Mouse (Mus musculus): Measurements from ENCODE around the gene Clps.

The Clps gene

GRCm38 (mm10) chr17:28553040-28553793 is 7.3 kb downstream of the Clps start:
- DNase-seq (ENCODE audit: low read depth) = peak; percentile 22

- no peak for DNase-seq (ENCODE audit: low read depth)
These were observed 11.5 kb downstream of the Clps start, which contains the start of gene Clpsl2 for GRCm38 (mm10) chr17:28549111-28549510. Gene Clpsl2 (plus strand): TSS chr17:28549411.

DNA sequence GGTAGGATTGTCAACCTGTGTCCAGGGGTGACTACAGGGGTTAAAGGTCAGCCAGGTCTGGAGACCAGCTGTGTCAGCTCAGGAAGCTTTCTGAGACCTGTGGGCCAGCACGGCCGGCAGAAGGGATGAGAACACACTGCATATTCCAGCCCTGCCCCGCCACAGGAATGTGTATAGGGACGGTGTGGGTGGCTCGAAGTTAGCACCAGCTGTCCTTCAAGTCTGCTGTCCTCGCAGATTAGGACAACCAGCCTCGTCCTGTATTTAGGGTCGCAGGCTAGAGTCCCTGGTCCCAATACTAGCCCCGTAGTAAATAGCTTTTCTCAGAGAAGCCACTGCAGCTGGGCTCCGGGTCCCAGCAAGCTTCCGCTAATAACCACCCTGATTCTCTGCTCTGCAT is 12.0 kb downstream of the Clps start:
- no peak for DNase-seq (ENCODE audit: low read depth)

DNA sequence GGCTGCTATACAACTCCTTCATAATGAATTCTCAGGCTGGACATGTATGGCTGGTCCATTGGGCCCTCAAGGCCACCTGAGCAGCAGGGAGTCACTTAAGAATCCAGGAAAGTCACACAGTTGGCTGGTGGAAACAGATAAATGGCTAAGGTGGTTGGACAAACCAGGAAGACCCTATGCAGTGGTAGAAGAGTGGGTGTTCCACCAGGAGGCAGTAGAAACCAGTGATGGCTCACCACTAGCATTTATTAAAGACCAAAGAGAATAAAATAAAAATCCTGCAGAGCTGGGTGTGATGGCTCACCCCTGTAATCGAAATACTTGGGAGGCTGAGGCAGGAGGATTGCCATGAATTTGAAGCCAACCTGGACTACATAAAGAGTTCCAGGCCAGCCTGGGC is 13.6 kb downstream of the Clps start:
- DNase-seq (ENCODE audit: low read depth) = no peak

DNA sequence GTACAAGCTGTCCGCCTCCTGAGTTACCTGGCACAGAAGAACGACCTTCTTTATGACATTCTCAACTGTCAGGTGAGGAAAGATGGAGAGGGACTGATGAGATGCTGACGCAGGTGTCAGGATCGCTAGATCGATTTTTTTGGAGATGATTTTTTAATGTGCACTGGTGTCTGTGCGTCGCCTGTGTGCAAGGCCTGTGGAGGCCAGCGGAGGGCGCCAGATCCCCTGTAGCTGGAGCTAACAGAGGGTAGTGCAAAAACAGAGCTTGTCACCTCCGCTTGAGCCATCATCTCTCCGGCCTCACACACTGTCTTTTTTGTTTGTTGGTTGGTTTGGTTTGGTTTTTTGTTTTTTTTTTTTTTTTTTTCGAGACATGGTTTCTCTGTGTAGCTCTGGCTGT is 22.7 kb downstream of the Clps start:
- DNase-seq (ENCODE audit: low read depth) = no peak

DNA sequence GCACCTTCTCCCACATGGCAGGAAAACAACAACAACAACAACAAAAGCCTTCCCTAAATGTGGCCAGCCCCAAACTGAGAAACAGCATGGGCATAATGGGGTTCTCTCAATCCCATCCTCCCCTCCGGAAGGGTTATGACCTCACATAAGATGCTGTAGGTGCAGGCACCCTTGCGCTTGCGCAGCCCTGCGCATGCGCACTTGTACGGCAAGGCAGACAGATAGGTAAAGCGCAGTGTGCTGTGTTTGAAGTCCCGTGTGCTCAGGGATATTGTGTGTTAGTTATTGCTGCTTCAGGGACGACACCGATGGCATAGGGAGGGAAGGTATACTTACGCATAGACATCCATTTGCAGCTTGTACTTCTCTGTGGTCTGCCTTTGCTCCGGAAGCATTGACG is 27.2 kb downstream of the Clps start:
- no peak for DNase-seq (ENCODE audit: low read depth)

DNA sequence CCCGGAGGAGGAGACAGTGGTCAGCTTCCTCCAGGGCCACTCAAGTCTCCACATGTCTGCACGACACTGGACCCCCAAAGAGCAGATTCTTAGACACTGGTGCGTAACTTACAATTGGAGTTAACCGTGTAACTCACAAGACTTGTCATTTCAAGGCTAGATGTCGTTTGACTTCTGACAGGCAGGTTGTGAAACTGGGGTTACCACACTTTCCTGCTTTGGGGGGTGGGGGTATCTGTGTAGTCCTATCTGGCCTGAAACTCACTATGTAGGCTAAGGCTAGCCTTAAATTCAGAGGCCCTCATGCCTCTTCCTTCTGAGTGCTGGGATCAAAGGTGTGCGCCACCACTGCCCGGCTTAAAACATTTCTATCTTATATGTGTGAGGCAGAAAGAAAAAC is 28.0 kb downstream of the Clps start:
- no peak for DNase-seq (ENCODE audit: low read depth)

- no peak for DNase-seq (ENCODE audit: low read depth)
These were observed 28.6 kb downstream of the Clps start for GRCm38 (mm10) chr17:28531946-28532345.

- no peak for DNase-seq (ENCODE audit: low read depth)
These were observed 30.1 kb downstream of the Clps start, which contains the start of gene Armc12 for GRCm38 (mm10) chr17:28530506-28530905. Gene Armc12 (plus strand): TSS chr17:28530806.

DNA sequence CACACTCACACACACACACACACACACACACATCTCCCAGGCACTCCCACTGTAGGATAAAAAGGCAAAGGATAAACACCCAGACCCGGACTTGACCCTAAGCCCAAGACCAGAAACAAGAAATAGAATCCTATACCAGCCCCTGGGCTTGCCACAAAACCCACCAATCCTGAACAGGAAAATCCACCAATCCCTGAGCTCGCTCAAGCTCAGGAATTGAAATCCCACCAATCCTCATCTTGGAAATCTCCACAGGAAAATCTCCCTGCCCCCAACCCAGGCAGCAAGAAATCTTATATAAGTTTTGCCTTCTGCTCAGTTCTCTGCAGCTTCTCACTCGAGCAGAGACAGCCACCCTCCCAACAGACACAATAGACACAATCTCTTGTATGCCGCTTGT is 31.4 kb downstream of the Clps start:
- DNase-seq (ENCODE audit: low read depth) = no peak

- peak; percentile 45 for DNase-seq (ENCODE audit: low read depth)
These were observed 32.6 kb downstream of the Clps start for GRCm38 (mm10) chr17:28528043-28528351.

DNA sequence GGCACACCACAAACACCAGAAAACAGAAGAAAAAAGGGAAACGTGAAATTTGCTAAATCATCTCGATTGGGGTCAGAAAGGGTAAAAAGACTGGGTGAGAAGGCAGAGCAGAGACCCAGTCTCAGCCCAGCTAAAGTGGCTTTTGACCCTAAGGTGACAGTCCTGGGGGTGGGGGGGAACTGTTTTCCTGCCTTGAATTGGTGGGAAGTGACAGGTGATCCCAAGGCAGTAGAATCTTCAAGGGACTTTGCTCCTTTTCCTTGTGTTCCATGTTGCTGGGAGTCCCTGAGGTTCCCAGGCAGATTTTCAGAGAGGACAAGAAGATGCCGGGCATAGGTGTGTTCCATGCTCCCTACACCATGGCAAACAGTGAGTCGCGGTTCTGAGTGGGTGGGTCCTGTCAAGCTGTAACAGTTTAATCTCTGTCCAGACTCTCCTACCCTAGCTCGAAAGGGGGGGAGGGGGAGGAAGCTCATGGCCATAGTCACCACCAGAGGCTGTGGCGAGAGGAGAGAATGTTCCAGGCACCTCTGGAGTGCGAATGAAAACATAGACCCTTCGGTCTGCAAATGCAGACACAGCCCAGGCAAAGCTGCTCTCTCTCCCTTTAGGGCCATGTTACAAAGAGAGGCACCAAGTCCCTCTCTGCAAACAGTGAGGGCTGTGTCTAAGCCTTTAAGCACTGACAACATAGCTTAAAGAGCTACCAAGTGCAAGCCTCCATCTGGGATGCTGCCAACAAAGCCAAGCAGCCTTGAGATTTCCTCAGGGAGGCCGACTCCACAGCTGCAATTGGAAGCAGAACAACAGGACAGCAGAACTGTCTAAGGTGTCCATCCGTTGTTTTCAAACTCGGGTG is 33.2 kb downstream of the Clps start:
- no peak for DNase-seq (ENCODE audit: low read depth)

DNA sequence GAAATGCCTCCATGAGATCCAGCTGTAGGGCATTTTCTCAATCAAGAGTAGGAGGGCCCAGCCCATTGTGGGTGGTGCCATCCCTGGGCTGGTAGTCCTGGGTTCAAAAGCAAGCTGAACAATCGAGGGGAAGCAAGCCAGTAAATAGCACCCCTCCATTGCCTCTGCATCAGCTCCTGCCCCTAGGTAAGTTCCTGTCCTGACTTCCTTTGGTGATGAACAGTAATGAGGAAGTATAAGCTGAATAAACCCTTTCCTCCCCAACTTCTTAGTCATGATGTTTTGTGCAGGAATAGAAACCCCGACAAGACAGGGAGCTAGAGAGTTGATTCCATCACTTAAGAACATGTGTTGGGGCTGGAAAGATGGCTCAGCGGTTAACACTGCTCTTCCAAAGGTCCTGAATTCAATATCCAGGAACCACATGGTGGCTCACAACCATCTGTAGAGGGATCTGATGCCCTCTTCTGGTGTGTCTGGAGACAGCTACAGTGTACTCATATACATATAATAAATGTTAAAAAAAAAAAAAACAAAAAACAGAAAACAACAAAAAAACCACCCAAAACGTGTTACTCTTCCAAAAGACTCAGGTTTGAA is 35.6 kb downstream of the Clps start:
- DNase-seq (ENCODE audit: low read depth) = no peak

GRCm38 (mm10) chr17:28524009-28524695 is 36.4 kb downstream of the Clps start:
- DNase-seq (ENCODE audit: low read depth) = no peak

DNA sequence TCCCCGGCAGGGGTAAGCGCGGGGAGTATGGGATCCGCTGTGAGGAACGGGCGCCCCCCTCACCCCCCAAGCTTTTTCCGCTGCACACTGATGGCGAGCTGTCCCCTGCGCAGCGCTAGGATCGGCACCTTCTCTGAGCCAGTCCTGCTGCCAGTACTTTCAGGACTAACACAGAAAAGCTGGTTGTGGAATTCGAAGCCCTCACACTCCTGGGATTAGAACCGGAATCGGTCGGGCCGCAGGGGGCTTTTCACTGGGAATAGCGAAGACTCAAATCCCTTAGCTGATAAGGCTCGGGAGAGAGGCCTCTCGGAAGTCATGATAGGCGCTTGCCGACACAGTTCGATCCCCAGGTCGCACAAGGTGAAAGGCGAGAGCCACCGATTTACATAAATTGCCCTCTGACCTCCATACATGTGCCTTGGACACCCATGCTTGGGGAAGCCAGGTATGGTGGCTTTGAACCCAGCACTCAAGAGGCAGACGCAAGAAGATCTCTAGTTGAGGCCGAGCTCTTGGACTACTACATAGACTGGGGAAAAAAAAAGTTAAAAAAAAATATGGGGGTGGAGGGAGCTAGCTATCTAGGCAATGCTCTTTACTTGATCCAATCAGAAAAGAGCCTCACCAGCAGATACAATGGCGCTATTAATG is 37.1 kb downstream of the Clps start:
- no peak for DNase-seq (ENCODE audit: low read depth)

GRCm38 (mm10) chr17:28522623-28523354 is 37.8 kb downstream of the Clps start:
- DNase-seq (ENCODE audit: low read depth) = peak; percentile 47

GRCm38 (mm10) chr17:28521920-28522319 is 38.6 kb downstream of the Clps start:
- DNase-seq (ENCODE audit: low read depth) = no peak

DNA sequence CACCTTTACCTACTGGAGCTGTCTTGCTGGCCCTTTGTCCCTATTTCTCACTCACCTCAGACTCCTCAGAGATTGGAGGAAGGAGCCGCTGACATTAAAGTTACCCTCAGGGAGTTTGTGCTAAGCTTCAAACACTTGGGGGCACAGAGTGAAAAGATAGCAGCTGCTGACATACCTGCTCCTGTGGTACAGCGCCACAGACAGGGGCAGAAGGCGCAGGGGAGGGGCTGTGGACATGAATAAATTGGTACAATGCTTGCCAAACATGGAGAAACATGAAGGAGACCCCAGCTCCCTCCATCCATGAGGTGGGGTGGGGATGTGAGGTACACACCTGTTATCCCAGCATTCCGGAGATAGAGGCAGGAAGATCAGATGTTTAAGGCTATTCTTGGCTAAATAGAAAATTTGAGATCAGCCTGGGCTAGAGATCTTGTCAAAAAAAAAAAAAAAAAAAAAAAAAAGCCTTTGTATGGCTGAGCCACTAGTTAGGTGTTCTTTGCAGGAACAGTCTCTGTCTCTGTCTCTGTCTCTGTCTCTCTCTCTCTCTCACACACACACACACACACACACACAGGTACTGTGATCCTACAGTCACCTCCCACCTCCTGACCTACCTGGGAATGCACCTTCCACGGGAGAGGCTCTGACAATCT is 39.4 kb downstream of the Clps start:
- DNase-seq (ENCODE audit: low read depth) = no peak

GRCm38 (mm10) chr17:28520561-28520960 is 40.0 kb downstream of the Clps start:
- DNase-seq (ENCODE audit: low read depth) = no peak

DNA sequence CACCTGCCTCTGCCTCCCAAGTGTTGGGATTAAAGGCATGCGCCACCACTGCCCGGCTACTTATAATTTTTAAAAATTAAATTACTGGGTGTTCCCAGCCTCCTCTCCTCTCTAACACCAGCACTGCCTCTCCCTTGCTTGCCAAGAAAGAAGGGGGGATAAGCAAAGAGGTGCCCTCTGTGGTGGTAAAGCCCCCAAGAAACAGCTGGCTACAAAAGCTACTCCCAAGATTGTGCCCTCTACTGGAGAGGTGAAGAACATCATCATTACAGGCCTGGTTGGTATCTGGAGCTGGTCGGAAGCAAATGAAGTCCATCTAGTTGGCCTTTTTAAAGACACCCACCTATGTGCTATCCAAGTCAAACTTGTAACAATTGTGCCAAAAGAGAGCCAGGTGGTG is 40.7 kb downstream of the Clps start:
- no peak for DNase-seq (ENCODE audit: low read depth)

GRCm38 (mm10) chr17:28518615-28519071 is 41.9 kb downstream of the Clps start:
- no peak for DNase-seq (ENCODE audit: low read depth)
